Mouse (Mus musculus) R1 (cell line): ENCODE results near the gene Ethe1.
A peak's percentile ranks its signal among the peaks of the same experiment; 100 is the strongest.

ENCODE experiments used
- DNase-seq: peaks from one replicate; pipeline ENCODE4 v3.0.0-alpha.2; 2018; ENCODE audit warnings: low read depth, low spot score

Gene Ethe1

DNA sequence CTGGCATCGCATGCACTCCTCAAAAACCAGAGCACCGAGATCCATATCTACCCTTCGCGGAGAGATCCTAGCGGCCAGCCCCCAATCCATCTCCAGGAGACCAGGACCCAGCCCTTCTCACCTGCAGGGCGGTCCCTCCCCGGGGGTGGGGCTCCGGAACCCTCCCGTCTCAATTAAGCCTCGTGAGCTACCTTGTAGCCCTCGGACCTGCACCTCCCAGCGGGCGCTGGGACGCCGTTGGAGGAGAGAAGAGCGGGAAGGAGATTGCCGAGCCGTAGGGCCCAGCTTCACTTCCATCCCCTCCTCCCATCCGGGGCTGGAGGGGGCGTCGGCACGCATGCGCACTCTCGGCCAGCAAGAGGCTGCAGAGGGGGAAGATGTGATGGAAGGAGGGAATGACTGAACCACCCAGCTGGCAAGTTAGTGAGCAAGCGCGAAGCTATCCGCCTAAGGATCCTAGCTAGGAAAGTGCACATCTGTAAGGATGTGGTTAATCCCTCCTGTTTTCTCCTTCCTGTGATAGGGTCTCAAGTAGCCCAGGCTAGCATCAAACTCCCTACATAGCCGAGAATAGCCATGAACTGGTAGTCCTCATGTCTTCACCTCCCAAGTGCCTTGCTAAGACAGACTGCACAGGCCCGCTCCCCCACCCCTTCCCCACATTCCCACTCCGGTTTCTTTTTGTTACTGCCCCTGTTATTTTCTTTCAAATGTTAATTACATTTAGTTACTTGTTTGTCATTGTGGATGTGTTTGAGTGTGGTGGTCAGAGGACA is at the start of gene Ethe1, which contains the start of gene Zfp575:
Ethe1 (plus strand) TSS at position 214 of the 776 bp plus-strand sequence.
Zfp575 (minus strand) TSS at position 312 of the 776 bp plus-strand sequence.
- peak; percentile 83 for DNase-seq

DNA sequence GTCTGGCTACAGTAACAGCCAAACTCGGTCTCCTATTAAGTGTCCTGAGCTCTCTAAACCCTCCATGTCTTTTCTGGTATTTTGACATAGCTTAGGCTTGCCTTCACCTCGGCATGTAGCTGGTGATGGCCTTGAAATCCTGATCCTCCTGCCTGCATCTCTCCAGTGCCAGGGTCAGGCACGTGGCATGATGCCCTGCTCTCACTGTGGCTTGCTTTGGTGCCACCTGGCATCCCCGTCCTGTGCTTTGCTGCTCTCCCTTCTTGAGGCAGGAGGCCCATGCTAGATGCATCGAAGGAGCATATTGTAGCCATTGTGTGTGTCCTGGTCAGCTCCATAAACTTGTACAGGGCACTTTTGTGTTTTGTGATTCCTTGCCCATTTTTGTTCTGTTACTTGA is 49.8 kb upstream of the Ethe1 start:
- DNase-seq = no peak

DNA sequence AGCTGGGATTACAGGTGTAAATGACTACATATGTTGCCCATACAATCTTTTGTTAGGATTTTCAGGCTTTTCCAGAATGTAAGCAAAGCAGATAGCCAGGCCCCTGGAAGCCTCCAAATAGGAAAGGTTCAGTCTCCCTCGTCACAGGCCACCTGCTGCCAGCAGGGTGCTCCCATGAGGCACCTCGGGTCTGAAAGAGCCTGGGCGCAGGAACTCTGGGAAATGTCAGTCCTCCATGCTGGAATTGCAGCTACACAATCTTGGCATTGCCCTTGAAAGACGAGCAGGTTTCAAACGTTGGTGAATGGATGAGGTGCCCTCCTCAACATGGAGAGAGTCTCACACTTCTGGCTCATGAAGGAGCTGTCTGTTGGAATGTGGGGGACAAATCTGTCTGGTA is 49.2 kb upstream of the Ethe1 start:
- DNase-seq = no peak

DNA sequence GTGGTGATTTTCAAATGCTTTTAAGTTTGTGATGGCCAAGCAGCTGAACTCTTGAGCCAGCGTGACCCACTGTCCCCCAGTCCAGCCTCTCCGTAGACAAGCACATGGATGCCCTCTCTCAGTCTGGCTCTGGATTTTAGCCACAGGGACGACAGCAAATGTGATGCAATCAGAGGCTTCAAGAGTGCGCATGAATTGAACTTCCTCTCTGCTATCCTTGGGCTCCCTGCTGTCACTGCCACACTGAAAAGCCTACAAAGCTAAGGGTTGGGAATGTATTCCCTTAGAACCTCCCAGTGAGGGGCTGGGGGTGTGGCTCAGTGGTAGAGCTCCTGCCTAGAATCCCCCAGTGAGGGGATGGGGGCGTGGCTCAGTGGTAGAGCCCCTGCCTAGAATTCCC is 48.6 kb upstream of the Ethe1 start:
- peak; percentile 90 for DNase-seq

DNA sequence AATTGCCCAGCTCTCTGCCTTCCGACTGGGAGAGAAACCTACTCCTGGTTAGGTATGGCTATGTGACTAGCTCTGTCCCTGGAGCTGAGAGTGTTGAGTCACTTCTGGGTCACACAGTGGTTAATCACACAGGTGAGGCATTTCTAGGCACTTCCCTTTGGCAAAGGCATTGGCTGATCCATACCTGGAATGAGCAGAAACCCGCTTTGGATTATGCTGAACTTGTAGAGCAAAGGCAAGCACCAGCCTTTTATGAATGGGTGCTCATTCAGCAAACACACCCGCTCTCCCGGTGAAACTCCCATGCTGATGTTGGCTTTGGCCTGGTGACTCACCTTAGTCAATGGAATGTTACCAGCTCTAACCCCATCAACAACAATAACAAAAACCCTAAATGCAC is 47.7 kb upstream of the Ethe1 start:
- no peak for DNase-seq

DNA sequence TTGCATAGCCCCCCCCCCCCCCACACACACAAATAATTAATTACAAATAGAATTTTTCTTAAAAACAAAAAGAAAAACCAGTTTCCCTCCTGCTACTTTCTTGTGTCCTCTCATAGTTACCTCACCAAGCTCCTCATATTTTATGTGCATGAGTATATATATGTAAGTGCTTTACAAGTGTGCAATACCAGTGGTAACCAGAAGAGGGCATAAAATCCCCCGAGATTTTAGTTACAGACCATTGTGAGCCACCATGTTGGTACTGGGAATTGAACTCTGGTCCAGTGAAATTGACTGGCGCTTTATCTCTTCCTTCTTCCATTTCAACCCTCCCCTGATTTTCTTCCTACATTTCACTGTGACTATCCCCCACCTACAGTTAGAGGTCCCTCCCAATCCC is 42.8 kb upstream of the Ethe1 start:
- DNase-seq = peak; percentile 89

DNA sequence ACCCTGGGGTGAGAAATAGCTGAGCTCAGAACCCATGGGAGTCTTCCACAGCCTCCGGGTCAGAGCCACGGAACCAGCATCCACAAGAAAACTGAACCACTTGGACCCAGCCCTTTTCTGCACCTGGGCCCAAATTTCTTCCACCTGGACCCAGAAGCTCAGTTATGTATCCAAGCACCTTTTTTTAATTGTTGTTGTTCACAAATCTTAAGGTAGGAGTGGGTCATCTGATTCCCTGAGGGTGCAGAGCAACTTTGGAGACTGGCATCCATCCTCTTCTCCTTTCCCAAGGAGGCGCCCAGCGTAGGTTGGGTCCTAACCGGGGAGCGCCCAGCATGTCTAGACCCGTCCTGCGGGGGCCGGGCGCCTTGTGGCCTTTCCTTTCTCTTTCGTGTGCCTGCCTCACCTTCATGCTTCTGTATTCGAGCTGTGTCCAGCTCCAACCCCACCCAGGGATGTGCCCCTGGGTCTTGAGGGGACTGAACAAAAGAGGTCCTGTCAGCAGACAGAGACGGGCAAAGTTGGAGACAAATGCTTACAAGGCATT is 41.2 kb upstream of the Ethe1 start, which contains the start of the genes Pinlyp and Xrcc1:
Pinlyp (minus strand) TSS at position 51 of the 547 bp plus-strand sequence.
Xrcc1 (plus strand) TSS at position 222 of the 547 bp plus-strand sequence.
- no peak for DNase-seq

DNA sequence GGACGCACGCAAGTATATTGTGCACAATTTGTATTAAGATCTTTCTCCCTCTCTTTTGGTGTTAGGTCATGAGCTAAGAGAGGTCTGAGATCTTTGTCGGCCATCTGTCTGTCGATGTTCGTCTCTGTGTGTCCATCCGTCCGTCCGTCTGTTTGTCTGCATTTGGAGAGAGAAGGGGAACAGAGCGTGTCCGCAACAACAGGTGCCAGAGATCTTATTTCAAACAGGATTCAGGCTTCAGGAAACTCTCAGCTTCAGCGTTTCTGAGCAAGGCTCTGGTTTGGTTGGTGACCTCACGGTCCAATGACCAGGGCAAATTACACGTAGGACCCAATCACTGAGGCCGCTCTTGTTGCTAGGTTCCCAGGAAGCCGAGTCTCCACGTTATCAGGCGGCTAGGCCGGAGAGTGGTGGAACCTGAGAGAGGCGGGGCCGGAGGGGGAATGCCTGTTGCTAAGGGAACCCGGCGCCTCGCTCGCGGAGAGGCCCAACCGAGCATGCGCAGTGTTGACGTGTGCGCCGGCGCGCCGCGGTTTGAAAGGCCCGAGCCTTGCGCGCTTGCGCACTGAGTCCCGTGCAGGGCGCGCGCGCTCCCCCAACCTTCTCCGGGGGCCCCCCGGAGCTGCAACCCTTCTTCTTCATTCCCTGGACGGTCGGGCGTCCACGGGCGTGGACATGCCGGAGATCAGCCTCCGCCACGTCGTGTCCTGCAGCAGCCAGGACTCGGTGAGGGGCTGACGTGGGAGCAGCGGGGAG is 40.5 kb upstream of the Ethe1 start:
- DNase-seq = peak; percentile 99

DNA sequence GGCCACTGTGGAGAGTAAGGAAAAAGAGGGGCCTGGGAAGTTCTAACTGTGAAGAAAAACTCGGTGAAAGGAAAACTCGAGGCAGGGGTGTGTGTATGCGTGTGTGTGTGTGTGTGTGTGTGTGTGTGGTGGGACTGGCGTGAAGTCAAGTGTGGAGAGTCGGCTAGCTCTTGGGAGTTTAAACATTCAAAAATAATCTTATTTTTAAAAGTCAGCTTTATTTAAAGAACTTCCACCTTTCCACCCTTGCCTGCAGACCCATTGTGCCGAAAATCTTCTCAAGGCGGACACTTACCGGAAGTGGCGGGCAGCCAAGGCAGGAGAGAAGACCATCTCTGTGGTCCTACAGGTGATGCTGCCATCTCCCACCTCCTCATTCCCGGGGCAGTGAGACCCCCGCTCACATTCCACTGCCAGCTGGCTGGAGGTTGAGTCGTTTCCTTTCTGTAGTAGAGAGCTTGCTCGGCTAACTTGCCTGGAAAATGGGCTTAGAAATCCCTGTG is 39.8 kb upstream of the Ethe1 start:
- DNase-seq = no peak

DNA sequence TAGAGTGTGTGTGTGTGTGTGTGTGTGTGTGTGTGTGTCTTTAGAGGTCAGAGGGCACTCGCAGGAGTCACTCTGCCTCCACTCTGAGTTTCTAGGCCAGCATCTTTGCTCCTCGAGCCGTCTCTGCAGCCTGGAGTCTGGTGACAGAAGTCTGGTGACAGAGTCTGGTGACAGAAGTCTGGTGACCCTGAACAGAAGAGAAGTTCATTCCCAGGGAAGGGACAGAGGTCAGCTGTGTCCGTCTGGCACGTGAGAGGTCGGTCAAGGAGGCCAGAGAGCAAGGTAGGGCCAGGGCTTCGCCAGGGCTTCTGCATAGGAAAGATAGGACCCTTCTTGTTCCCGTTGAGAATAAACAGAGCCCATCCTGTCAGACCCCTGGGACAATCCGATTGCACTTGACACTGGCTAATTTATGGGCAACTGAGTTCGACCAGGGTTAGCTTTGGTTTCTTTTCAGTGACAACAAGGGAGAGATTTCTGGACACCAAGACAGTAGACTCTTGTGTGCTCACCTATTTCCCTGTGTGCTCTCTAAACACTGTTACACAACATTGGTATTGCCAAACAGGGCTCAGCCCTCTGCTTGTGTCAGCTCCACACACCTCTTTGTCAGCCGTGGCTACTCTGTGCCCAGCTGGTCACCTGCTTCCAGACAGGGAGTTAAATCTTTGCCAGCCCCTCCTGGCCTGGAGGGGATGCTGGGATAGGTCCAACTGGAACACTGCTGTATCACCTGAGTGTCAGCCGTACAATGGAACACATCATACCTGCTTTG is 35.2 kb upstream of the Ethe1 start:
- no peak for DNase-seq

DNA sequence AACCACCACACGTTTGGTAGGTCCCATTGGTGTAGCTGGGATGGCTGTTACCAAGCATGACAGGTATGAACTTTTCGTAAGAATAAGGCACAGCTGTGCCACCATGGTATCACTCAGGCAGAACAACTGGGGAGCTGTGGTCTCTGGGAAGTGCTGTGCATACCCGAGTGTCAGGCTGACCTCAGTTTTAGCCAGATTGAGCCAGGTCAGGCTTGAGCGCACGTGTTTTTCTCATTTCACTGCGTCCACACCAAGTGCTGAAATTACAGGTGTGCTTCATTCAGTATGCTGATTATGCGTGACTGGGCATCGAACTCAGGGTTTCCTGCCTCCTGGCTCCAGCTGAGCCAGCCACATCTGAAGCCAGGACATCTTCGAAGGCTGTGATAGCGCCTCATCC is 31.6 kb upstream of the Ethe1 start:
- DNase-seq = no peak

DNA sequence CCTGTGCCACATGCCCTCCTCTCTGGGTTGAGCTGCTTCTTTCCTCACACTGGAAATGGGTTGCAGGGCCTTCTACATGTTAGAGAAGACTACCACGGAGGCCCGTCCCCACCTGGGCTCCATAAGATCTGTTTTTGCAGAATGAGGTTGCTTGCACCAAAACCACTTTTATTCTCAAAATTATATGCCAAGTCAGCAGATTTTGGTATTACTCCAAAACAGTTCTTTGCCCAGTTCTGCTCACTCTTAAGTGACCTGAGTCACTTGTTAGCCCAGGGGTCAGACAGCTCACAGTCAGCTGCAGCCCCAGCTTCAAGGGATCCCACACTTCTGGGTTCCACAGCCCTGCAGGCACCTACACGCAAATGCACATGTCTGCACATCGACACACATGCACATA is 25.9 kb upstream of the Ethe1 start:
- no peak for DNase-seq

DNA sequence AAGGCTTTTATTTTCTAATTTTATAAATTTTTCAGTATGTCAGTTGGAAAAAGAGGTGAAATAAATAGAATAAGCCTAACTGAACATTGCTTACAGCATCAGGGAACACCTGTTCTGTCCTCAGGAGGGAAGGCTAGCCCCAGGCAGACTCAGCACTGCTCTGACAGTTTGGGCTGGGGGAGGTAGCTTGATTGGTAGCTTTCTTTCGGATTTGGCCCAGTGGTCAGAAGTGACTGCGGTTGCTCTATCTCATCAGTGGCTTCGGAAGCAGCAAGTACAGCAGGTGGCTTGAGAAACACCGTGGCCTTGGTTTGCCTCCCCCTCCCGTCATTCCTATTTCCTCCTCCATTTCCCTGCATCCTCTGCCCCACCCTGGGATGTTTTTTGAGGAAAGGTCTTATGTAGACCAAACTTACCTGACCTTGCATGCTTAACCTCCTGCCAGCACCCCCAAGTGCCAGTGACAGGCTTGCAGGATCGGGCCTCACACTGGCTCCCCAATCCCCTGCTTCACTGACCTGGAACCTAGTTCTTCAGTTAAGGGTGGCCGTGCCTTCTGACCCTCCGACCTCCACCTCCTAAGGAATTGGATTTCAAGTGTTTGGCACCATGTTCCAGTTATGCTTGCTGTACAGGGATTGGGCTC is 24.0 kb upstream of the Ethe1 start:
- DNase-seq = no peak

DNA sequence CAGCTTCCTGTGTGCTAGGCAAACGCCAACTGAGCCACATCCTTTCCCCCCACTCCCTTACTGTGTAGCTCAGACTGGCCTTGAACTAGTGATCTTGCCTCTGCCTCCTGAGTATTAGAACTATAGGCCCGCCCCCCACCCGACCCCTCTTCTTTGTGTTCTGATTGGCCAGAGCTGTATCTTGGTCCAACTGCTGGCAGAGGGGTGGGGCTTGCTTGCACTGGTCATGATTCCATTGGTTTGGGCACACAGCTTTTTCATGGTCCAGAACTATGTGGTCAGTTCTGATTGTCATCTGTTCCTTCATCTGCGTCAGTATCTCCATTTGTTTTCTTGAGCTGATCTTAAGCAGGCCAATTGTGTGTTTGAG is 23.5 kb upstream of the Ethe1 start:
- DNase-seq = peak; percentile 56

DNA sequence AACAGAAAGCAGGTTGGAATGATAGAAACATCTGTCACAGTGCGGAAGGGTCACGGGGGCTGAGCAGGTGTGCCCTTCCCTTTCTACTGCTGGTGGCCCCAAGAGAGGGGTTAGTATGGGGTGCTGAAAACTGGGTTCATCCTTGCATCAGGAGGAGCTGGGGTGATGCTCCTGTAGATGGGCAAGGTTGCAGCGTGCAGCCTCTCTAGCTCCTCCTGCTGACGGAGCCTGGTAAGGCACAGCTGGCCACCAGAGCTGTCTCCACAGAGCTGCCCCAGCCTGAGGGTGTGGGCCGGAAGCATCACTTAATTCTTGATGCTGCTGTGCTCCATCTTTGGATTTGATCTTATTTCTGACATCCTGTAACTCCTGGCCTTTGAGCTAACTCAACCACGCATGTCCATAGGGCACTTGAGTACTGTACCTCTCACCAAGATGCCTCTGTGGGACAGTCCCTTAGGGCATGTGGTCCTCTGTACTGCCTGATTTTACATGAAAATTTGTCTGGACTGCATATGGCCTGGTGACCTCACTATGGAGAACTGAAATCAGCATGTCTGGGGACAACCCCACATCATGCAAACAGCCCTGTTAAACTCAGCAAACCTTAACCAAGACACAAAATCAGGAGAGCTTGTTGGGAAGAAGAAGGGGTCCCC is 22.6 kb upstream of the Ethe1 start:
- peak; percentile 75 for DNase-seq

DNA sequence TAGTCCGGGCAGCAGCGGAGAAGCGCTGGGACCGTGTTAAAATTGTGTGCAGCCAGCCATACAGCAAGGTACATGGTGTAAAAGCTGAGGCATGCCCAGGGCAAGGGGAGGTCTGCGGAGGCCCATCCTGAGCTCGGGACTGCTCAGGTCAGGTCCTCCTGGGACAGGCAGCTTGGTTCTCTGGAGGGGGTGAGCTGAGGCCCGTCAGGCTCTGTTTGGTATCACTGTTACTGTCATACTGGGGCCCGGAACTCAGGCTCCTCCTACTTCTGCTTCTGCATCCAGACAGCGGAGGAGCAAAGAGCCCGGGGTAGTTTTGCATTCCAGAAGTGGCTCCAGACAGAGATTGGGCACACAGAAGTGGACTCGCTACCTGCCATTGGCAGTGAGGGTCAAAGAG is 21.7 kb upstream of the Ethe1 start:
- DNase-seq = no peak

DNA sequence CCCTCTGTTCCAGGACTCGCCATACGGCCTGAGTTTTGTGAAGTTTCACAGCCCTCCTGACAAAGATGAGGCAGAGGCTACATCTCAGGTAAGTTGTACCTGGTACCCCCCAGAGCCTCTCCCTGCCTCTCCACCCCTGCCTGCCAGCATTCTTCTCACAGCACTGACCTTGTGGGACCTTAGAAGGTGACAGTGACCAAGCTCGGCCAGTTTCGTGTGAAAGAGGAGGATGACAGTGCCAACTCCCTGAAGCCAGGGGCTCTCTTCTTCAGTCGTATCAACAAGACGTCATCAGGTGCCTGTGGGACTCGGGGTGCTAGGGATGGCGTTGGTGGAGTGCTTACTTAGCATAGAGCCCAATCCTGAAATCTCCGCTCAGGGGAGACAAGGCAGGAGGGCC is 21.1 kb upstream of the Ethe1 start:
- DNase-seq = no peak

DNA sequence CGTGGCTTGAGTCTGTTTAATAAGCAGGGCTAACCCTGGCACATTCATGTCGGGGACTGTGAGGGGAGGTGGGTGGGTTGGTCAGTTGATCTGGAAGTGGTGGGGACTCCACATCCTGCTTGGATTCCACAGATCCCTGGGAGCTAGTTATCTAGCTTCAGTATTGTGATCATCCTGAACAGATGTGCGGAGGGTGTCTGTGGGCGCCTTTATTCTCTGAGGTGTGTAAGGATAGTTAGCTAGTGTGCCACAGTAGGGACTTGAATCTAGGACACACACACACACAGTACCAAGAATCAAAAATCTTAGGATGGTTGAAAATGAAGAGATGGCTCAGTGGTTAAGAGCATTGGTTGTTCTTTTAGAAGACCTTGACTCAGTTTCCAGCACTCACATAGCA is 18.8 kb upstream of the Ethe1 start:
- no peak for DNase-seq

DNA sequence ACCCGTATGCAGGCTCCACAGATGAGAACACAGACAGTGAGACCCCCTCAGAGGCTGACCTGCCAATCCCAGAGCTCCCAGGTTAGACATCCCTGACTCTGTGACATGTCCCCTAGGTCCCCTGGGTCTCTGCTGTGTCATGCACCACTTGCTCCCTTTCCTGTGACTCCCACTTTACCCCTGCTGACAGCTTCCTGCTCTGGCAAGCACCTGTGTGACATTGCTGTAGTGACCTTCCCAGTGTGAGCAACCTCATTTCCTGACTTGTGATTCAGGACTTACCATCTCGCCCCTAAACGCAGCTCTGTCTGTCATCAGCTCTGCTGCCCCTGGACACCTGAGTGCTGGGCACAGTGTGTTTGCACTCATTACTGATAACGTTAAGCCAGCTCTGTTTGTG is 16.3 kb upstream of the Ethe1 start:
- no peak for DNase-seq

DNA sequence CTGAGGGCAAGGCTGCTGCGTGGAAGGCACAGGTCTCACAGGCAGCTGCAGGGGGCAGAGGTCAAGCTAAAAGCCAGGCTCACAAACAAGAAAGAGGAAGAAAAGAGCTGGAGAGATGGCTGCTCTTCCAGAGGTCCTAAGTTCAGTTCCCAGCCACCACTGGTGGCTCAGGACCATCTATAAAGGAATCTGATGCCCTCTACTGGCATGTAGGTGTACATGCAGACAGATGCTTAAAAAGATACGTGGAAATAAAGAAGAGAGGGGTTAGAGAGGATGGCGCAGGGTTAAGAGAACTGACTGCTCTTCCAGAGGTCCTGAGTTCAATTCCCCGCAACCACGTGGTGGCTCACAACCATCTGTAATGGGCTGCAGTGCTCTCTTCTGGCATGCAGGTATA is 14.9 kb upstream of the Ethe1 start:
- peak; percentile 69 for DNase-seq
